Mouse (Mus musculus) liver (tissue): ENCODE measurements around the gene Atf6b.
A peak's percentile ranks its signal among the peaks of the same experiment; 100 is the strongest.

Experiments used
- DNase-seq: peaks from one replicate; pipeline ENCODE4 v3.0.0-alpha.2; 2020; ENCODE audit warnings: mixed read lengths

Atf6b gene

GRCm38 (mm10) chr17:34649106-34649864 is 2.3 kb downstream of the Atf6b start:
- DNase-seq = no peak

- no peak for DNase-seq
These were observed 3.8 kb downstream of the Atf6b start for GRCm38 (mm10) chr17:34650781-34651180.

- peak; percentile 55 for DNase-seq
These were observed 4.7 kb downstream of the Atf6b start for GRCm38 (mm10) chr17:34651507-34652221.

GRCm38 (mm10) chr17:34652546-34652945 is 5.6 kb downstream of the Atf6b start:
- DNase-seq = no peak

- DNase-seq = no peak
These were observed 6.0 kb downstream of the Atf6b start for GRCm38 (mm10) chr17:34652985-34653384.

- DNase-seq = peak; percentile 57
These were observed 6.9 kb downstream of the Atf6b start for GRCm38 (mm10) chr17:34653746-34654285.

- no peak for DNase-seq
These were observed 7.4 kb downstream of the Atf6b start for GRCm38 (mm10) chr17:34654392-34654791.

- DNase-seq = no peak
These were observed 8.2 kb downstream of the Atf6b start for GRCm38 (mm10) chr17:34655160-34655559.

- DNase-seq = peak; percentile 38
These were observed 8.6 kb downstream of the Atf6b start for GRCm38 (mm10) chr17:34655581-34655991.

- no peak for DNase-seq
These were observed 9.7 kb downstream of the Atf6b start for GRCm38 (mm10) chr17:34656666-34657065.

- DNase-seq = no peak
These were observed 10.3 kb downstream of the Atf6b start for GRCm38 (mm10) chr17:34657271-34657670.

GRCm38 (mm10) chr17:34658145-34658544 is 11.2 kb downstream of the Atf6b start:
- no peak for DNase-seq

- DNase-seq = no peak
These were observed 11.6 kb downstream of the Atf6b start for GRCm38 (mm10) chr17:34658591-34658990.

- no peak for DNase-seq
These were observed 12.4 kb downstream of the Atf6b start for GRCm38 (mm10) chr17:34659181-34659896.

- DNase-seq = no peak
These were observed 12.9 kb downstream of the Atf6b start for GRCm38 (mm10) chr17:34659897-34660214.

- DNase-seq = no peak
These were observed 13.4 kb downstream of the Atf6b start for GRCm38 (mm10) chr17:34660259-34660820.

- DNase-seq = peak; percentile 25
These were observed 14.2 kb downstream of the Atf6b start for GRCm38 (mm10) chr17:34661121-34661591.

GRCm38 (mm10) chr17:34662468-34662867 is 15.5 kb downstream of the Atf6b start:
- no peak for DNase-seq

- DNase-seq = no peak
These were observed 16.0 kb downstream of the Atf6b start for GRCm38 (mm10) chr17:34662978-34663377.

GRCm38 (mm10) chr17:34663558-34663957 is 16.6 kb downstream of the Atf6b start:
- DNase-seq = no peak

- no peak for DNase-seq
These were observed 17.5 kb downstream of the Atf6b start for GRCm38 (mm10) chr17:34664472-34664871.

- DNase-seq = no peak
These were observed 23.3 kb downstream of the Atf6b start, which contains the start of gene Tnxb for GRCm38 (mm10) chr17:34670235-34670634. Gene Tnxb, plus strand, starts transcription at chr17:34670535.
